11 mouse cellular contexts compared by ENCODE assay signal in genomic region chr6:98046295-98047108, GRCm38 (mm10).
DNase-seq lines count a peak whose midpoint lies in the region; ATAC-seq lines count a peak whose summit lies in the region.
"Had no signal": no experiment of that assay in that cellular context is flagged by ENCODE, and none has a peak within 500 bp of the region (broad histone marks: within the 10 kb centered on the region; RNA-seq: fewer than 3 reads in every experiment).

No protein-coding gene starts in this region.

- no peaks in the 10 kb centered on the region for H3K9me3 ChIP-seq in heart, embryonic 11.5 days (replicated peaks; ENCODE audit: control insufficient read depth, low read length)
- H3K9me3 ChIP-seq in forebrain, embryonic 12.5 days = no peaks in the 10 kb centered on the region
- no peaks in the 10 kb centered on the region for H3K9me3 ChIP-seq in neural tube, embryonic 13.5 days
- no peaks in the 10 kb centered on the region for H3K9me3 ChIP-seq in liver, embryonic 12.5 days (replicated peaks)

- no peak for ATAC-seq in heart, embryonic 11.5 days (replicated peaks; ENCODE audit: insufficient number of reproducible peaks, low FRiP score, low TSS enrichment)
- ATAC-seq in forebrain, embryonic 12.5 days (ENCODE audit: low FRiP score) = no peak
- peak; percentile 86 for ATAC-seq in neural tube, embryonic 13.5 days (ENCODE audit: low read depth)
- no peak for ATAC-seq in liver, embryonic 12.5 days

- no peaks in the 10 kb centered on the region for H3K36me3 ChIP-seq in heart, embryonic 11.5 days (ENCODE audit: control insufficient read depth, insufficient read depth, low read length)
- no peaks in the 10 kb centered on the region for H3K36me3 ChIP-seq in forebrain, embryonic 12.5 days (replicated peaks)
- H3K36me3 ChIP-seq in neural tube, embryonic 13.5 days = no peaks in the 10 kb centered on the region
- no peaks in the 10 kb centered on the region for H3K36me3 ChIP-seq in liver, embryonic 12.5 days

- DNase-seq in heart, adult 11 months = peak; percentile 80
- peak; percentile 8 to 58 for DNase-seq in layer of hippocampus, adult 18-20 months (ENCODE audit: low spot score in 2 of 2)
- DNase-seq in thymus, postnatal 14 days = no peak
- DNase-seq in adrenal gland, adult 2 months = no peak
- DNase-seq: heart, postnatal 14 days; lung, postnatal 4 days; thymus, postnatal 4 days had no signal

- H3K27me3 ChIP-seq in heart, embryonic 11.5 days (ENCODE audit: control insufficient read depth, insufficient read depth, low read length) = no peaks in the 10 kb centered on the region
- H3K27me3 ChIP-seq in forebrain, embryonic 12.5 days = no peaks in the 10 kb centered on the region
- peaks cover 45% of the 10 kb centered on the region for H3K27me3 ChIP-seq in neural tube, embryonic 13.5 days
- H3K27me3 ChIP-seq in liver, embryonic 12.5 days (replicated peaks) = no peaks in the 10 kb centered on the region

- H3K4me1 ChIP-seq in heart, embryonic 11.5 days (ENCODE audit: control insufficient read depth, insufficient read depth, low read length) = no peaks in the 10 kb centered on the region
- H3K4me1 ChIP-seq in forebrain, embryonic 12.5 days = peaks cover 28% of the 10 kb centered on the region
- peaks cover 32% of the 10 kb centered on the region for H3K4me1 ChIP-seq in neural tube, embryonic 13.5 days (replicated peaks)
- no peaks in the 10 kb centered on the region for H3K4me1 ChIP-seq in liver, embryonic 12.5 days

- no peak overlapping the region for H3K4me2 ChIP-seq in heart, embryonic 11.5 days
- no peak overlapping the region for H3K4me2 ChIP-seq in forebrain, embryonic 12.5 days
- no peak overlapping the region for H3K4me2 ChIP-seq in neural tube, embryonic 13.5 days
- H3K4me2 ChIP-seq in liver, embryonic 12.5 days = no peak overlapping the region

- no peak overlapping the region for H3K9ac ChIP-seq in heart, embryonic 11.5 days (ENCODE audit: low read depth, low read length)
- no peak overlapping the region for H3K9ac ChIP-seq in forebrain, embryonic 12.5 days
- H3K9ac ChIP-seq in neural tube, embryonic 13.5 days = no peak overlapping the region
- no peak overlapping the region for H3K9ac ChIP-seq in liver, embryonic 12.5 days

- H3K27ac ChIP-seq in heart, embryonic 11.5 days (ENCODE audit: low read depth, low read length) = no peak overlapping the region
- H3K27ac ChIP-seq in forebrain, embryonic 12.5 days = 0 out of 2 replicates have a peak overlapping the region, but pooled peaks have one; percentile 37
- peak overlapping the region; percentile 75 for H3K27ac ChIP-seq in neural tube, embryonic 13.5 days (replicated peaks)
- H3K27ac ChIP-seq in liver, embryonic 12.5 days = no peak overlapping the region

- WGBS in heart, embryonic 11.5 days (ENCODE audit: insufficient replicate concordance) = 78% methylated on average over 11 of the region's 11 CpGs
- 38% methylated on average over 11 of the region's 11 CpGs for WGBS in forebrain, embryonic 12.5 days
- WGBS in neural tube, embryonic 13.5 days = 22% methylated on average over 11 of the region's 11 CpGs
- WGBS in liver, embryonic 12.5 days (ENCODE audit: insufficient replicate concordance) = 70% methylated on average over 11 of the region's 11 CpGs

- no peak overlapping the region for H3K4me3 ChIP-seq in heart, embryonic 11.5 days (ENCODE audit: low read depth, low read length)
- no peak overlapping the region for H3K4me3 ChIP-seq in forebrain, embryonic 12.5 days (replicated peaks)
- no peak overlapping the region for H3K4me3 ChIP-seq in neural tube, embryonic 13.5 days
- H3K4me3 ChIP-seq in liver, embryonic 12.5 days = no peak overlapping the region

Comparison
In these comparisons a context has a peak if more than half of its experiments do, and no peak if none do; other contexts are left out.
1. DNase-seq: peak in heart, adult 11 months (single experiment) and layer of hippocampus, adult 18-20 months (2 of 2); none in thymus, postnatal 14 days (single experiment) and adrenal gland, adult 2 months (single experiment).
2. H3K27ac ChIP-seq: peak in forebrain, embryonic 12.5 days (single experiment) and neural tube, embryonic 13.5 days (single experiment); none in heart, embryonic 11.5 days (single experiment) and liver, embryonic 12.5 days (single experiment).